Mouse (Mus musculus) frontal cortex, postnatal 25 days (tissue): ENCODE measurements around the gene Armc9.

ENCODE experiments used
- DNase-seq, 2 experiments: peaks; one replicate each; pipeline ENCODE4 v3.0.0; 2022; ENCODE audit warnings: low spot score in 2 of 2

The Armc9 gene

GRCm38 (mm10) chr1:86281781-86282536 is 127.4 kb downstream of the Armc9 start:
- DNase-seq, result peak; percentile 23 to 29

GRCm38 (mm10) chr1:86284101-86284500 is 129.5 kb downstream of the Armc9 start:
- DNase-seq, result no peak

- DNase-seq, result no peak
Observed at GRCm38 (mm10) chr1:86285295-86285694, 130.7 kb downstream of the Armc9 start.

GRCm38 (mm10) chr1:86287473-86287872 is 132.9 kb downstream of the Armc9 start:
- DNase-seq, result no peak

GRCm38 (mm10) chr1:86290452-86290851 is 135.9 kb downstream of the Armc9 start:
- DNase-seq, result no peak

- DNase-seq, result no peak
Observed at GRCm38 (mm10) chr1:86293091-86293490, 138.5 kb downstream of the Armc9 start.

- no peak for DNase-seq
Observed at GRCm38 (mm10) chr1:86293868-86294267, 139.3 kb downstream of the Armc9 start.

GRCm38 (mm10) chr1:86294472-86294871 is 139.9 kb downstream of the Armc9 start:
- no peak for DNase-seq

- DNase-seq, result no peak
Observed at GRCm38 (mm10) chr1:86300093-86300492, 145.5 kb downstream of the Armc9 start.

- no peak for DNase-seq
Observed at GRCm38 (mm10) chr1:86300731-86301130, 146.2 kb downstream of the Armc9 start.

GRCm38 (mm10) chr1:86301221-86302091 is 146.9 kb downstream of the Armc9 start:
- DNase-seq, result no peak

GRCm38 (mm10) chr1:86302532-86302931 is 148.0 kb downstream of the Armc9 start, which contains the start of gene B3gnt7:
Gene B3gnt7 (plus strand): TSS chr1:86302832.
- DNase-seq, result no peak

GRCm38 (mm10) chr1:86303063-86303872 is 148.7 kb downstream of the Armc9 start:
- peak; percentile 10 to 23 for DNase-seq

GRCm38 (mm10) chr1:86303873-86304250 is 149.3 kb downstream of the Armc9 start:
- no peak for DNase-seq

GRCm38 (mm10) chr1:86306686-86307085 is 152.1 kb downstream of the Armc9 start:
- no peak for DNase-seq

- no peak for DNase-seq
Observed at GRCm38 (mm10) chr1:86307177-86307762, 152.7 kb downstream of the Armc9 start.

GRCm38 (mm10) chr1:86307871-86308641 is 153.5 kb downstream of the Armc9 start:
- no peak for DNase-seq

- DNase-seq, result no peak
Observed at GRCm38 (mm10) chr1:86309270-86309833, 154.8 kb downstream of the Armc9 start.

- no peak for DNase-seq
Observed at GRCm38 (mm10) chr1:86310536-86311310, 156.1 kb downstream of the Armc9 start.
